Mouse (Mus musculus) left cerebral cortex, postnatal 4 days (tissue): ENCODE data around the gene Rbmx. TPM values are rescaled to one million over a fixed set of nuclear protein-coding genes. Genes with fewer than 3 reads are reported as not detected.

Source experiments
- total RNA-seq, 2 experiments: library from RNA; stranded (reverse); gene quantifications; 2 replicates each; pipeline ENCODE4 v1.2.3; 2021

Rbmx gene
- total RNA-seq, 2 experiments from 2014 or later: 133 to 137 TPM

Other genes with a start within 250 kb of the Rbmx start
- gene Cd40lg, start 180.9 kb downstream of the Rbmx start, total RNA-seq: not detected
- 1 to 10 TPM; 5.9 to 6.4 TPM for gene Arhgef6, start 54.3 kb downstream of the Rbmx start, total RNA-seq
- not detected for gene Gm364, start 16.1 kb upstream of the Rbmx start, total RNA-seq
- under 1 TPM; 0.38 to 0.97 TPM for gene Gpr101, start 110.7 kb upstream of the Rbmx start, total RNA-seq